In genomic region chr6:92042055-92042454, GRCm38 (mm10) we compare ENCODE assay signal across 10 mouse cellular contexts. TPM values are rescaled to one million over a fixed set of nuclear protein-coding genes. Genes with fewer than 3 reads are reported as not detected.
DNase-seq lines count a peak whose midpoint lies in the region; ATAC-seq and TF ChIP-seq lines count a peak whose summit lies in the region.
"Had no signal": no experiment of that assay in that cellular context is flagged by ENCODE, and none has a peak within 500 bp of the region (broad histone marks: within the 10 kb centered on the region; RNA-seq: fewer than 3 reads in every experiment).

No protein-coding gene starts in this region.

- H3K9ac ChIP-seq in liver, embryonic 11.5 days (ENCODE audit: low read depth, low read length): no peak overlapping the region
- no peak overlapping the region for H3K9ac ChIP-seq in kidney, embryonic 15.5 days
- no peak overlapping the region for H3K9ac ChIP-seq in neural tube, embryonic 15.5 days (replicated peaks)
- H3K9ac ChIP-seq: midbrain, embryonic 13.5 days had no signal

- no peak overlapping the region for H3K4me3 ChIP-seq in cerebellum, adult 2 months (replicated peaks; ENCODE audit: insufficient read depth, low read depth, low read length)
- H3K4me3 ChIP-seq in liver, embryonic 11.5 days (ENCODE audit: low read depth, low read length): no peak overlapping the region
- no peak overlapping the region for H3K4me3 ChIP-seq in kidney, embryonic 15.5 days (replicated peaks)
- no peak overlapping the region for H3K4me3 ChIP-seq in neural tube, embryonic 15.5 days (replicated peaks)
- H3K4me3 ChIP-seq: layer of hippocampus, adult 2 months; midbrain, embryonic 13.5 days had no signal

- no peak for TF ChIP-seq CTCF in cerebellum, adult 2 months (IDR thresholded peaks at IDR 0.05; ENCODE audit: borderline replicate concordance, insufficient read depth, low read depth, low read length)

- H3K27me3 ChIP-seq in cerebellum, adult 2 months (ENCODE audit: control insufficient read depth, insufficient read depth, low read length): no peaks in the 10 kb centered on the region
- no peaks in the 10 kb centered on the region for H3K27me3 ChIP-seq in liver, embryonic 11.5 days (replicated peaks; ENCODE audit: control insufficient read depth, insufficient read depth, low read length)
- H3K27me3 ChIP-seq in kidney, embryonic 15.5 days: no peaks in the 10 kb centered on the region
- no peaks in the 10 kb centered on the region for H3K27me3 ChIP-seq in neural tube, embryonic 15.5 days (replicated peaks)
- H3K27me3 ChIP-seq: midbrain, embryonic 13.5 days had no signal

- H3K9me3 ChIP-seq in liver, embryonic 11.5 days (ENCODE audit: control insufficient read depth, low read length): no peaks in the 10 kb centered on the region
- H3K9me3 ChIP-seq in kidney, embryonic 15.5 days (replicated peaks): no peaks in the 10 kb centered on the region
- H3K9me3 ChIP-seq in neural tube, embryonic 15.5 days (replicated peaks): no peaks in the 10 kb centered on the region
- H3K9me3 ChIP-seq: midbrain, embryonic 13.5 days had no signal

- no peaks in the 10 kb centered on the region for H3K36me3 ChIP-seq in liver, embryonic 11.5 days (ENCODE audit: control insufficient read depth, insufficient read depth, low read length)
- no peaks in the 10 kb centered on the region; the same call in 1 of the 2 replicates for H3K36me3 ChIP-seq in kidney, embryonic 15.5 days
- H3K36me3 ChIP-seq in neural tube, embryonic 15.5 days: no peaks in the 10 kb centered on the region
- H3K36me3 ChIP-seq: midbrain, embryonic 13.5 days had no signal

- no peak overlapping the region for H3K4me2 ChIP-seq in liver, embryonic 11.5 days
- H3K4me2 ChIP-seq in kidney, embryonic 15.5 days: no peak overlapping the region
- no peak overlapping the region for H3K4me2 ChIP-seq in neural tube, embryonic 15.5 days
- H3K4me2 ChIP-seq: midbrain, embryonic 13.5 days had no signal

- H3K4me1 ChIP-seq in cerebellum, adult 2 months (ENCODE audit: control insufficient read depth, insufficient read depth, low read length): no peaks in the 10 kb centered on the region
- H3K4me1 ChIP-seq in liver, embryonic 11.5 days (replicated peaks; ENCODE audit: control insufficient read depth, insufficient read depth, low read length): peaks cover 3% of the 10 kb centered on the region; the same call in 1 of the 2 replicates
- H3K4me1 ChIP-seq in kidney, embryonic 15.5 days: peaks cover 9% of the 10 kb centered on the region
- peaks cover 6% of the 10 kb centered on the region; the same call in 1 of the 2 replicates for H3K4me1 ChIP-seq in neural tube, embryonic 15.5 days
- H3K4me1 ChIP-seq: midbrain, embryonic 13.5 days had no signal

- DNase-seq in cerebellum, adult 2 months: peak; percentile 15 to 41
- no peak for DNase-seq in cerebellum, adult 9-10 months
- peak; percentile 19 for DNase-seq in liver
- DNase-seq in liver, embryonic 11.5 days (ENCODE audit: low spot score): no peak
- peak; percentile 31 to 40 for DNase-seq in right cerebral cortex, adult 2 months (ENCODE audit: low spot score in 2 of 2)
- DNase-seq in layer of hippocampus, adult 9-11 months: no peak

- no peak for TF ChIP-seq POLR2A in cerebellum, adult 2 months (IDR thresholded peaks at IDR 0.05; ENCODE audit: borderline replicate concordance, insufficient read depth, low read length)

- no peak overlapping the region for H3K27ac ChIP-seq in cerebellum, adult 2 months (ENCODE audit: insufficient read depth, low read length)
- H3K27ac ChIP-seq in liver, embryonic 11.5 days (ENCODE audit: low read depth, low read length): no peak overlapping the region
- H3K27ac ChIP-seq in kidney, embryonic 15.5 days: peak overlapping the region; percentile 29; the same call in 1 of the 2 replicates
- no peak overlapping the region for H3K27ac ChIP-seq in neural tube, embryonic 15.5 days (replicated peaks)
- H3K27ac ChIP-seq: layer of hippocampus, adult 2 months; midbrain, embryonic 13.5 days had no signal

- no peak for ATAC-seq in liver, embryonic 11.5 days (replicated peaks; ENCODE audit: low FRiP score)
- ATAC-seq in kidney, embryonic 15.5 days (replicated peaks; ENCODE audit: low FRiP score): no peak
- no peak for ATAC-seq in neural tube, embryonic 15.5 days (ENCODE audit: low FRiP score)
- ATAC-seq: midbrain, embryonic 13.5 days had no signal

- WGBS in cerebellum, adult 2 months: 6% methylated on average over 4 of the region's 4 CpGs
- 86% methylated on average over 4 of the region's 4 CpGs for WGBS in liver, embryonic 11.5 days
- 65% methylated on average over 4 of the region's 4 CpGs for WGBS in kidney, embryonic 15.5 days
- 76% methylated on average over 4 of the region's 4 CpGs for WGBS in neural tube, embryonic 15.5 days

RNA-seq across cellular contexts. Expression of gene Nr2c2, which starts 49.1 kb away (rescaled TPM):
- polyA plus RNA-seq in cerebellum, adult 2 months (2012; rRNA removed): 36.6 and 37.9 TPM in 2 replicates
- 14.8 and 17.8 TPM in 2 replicates for polyA plus RNA-seq in liver, embryonic 11.5 days (2014; fragmentation: Nextera tagmentation; extraction: Ambion mirVana)
- 18.8 and 19.8 TPM in 2 replicates for polyA plus RNA-seq in kidney, embryonic 15.5 days (2015; fragmentation: Nextera tagmentation; extraction: Ambion mirVana)
- 26.7 and 34.5 TPM in 2 replicates for polyA plus RNA-seq in neural tube, embryonic 15.5 days (2015; fragmentation: Nextera tagmentation; extraction: Ambion mirVana)

Comparison
In these comparisons a context has a peak if more than half of its experiments do, and no peak if none do; other contexts are left out.
1. DNase-seq: peak in cerebellum, adult 2 months (2 of 2), liver (single experiment) and right cerebral cortex, adult 2 months (2 of 2); none in cerebellum, adult 9-10 months (single experiment), liver, embryonic 11.5 days (single experiment) and layer of hippocampus, adult 9-11 months (single experiment).